Mouse (Mus musculus): Measurements from ENCODE around the gene Slc37a3.
A peak's percentile ranks its signal among the peaks of the same experiment; 100 is the strongest.
"Not testable (repeated sequence)": the region's sequence is repeated elsewhere in the genome, so short reads cannot be mapped to it uniquely, and the experiment has no call there.

Gene Slc37a3

DNA sequence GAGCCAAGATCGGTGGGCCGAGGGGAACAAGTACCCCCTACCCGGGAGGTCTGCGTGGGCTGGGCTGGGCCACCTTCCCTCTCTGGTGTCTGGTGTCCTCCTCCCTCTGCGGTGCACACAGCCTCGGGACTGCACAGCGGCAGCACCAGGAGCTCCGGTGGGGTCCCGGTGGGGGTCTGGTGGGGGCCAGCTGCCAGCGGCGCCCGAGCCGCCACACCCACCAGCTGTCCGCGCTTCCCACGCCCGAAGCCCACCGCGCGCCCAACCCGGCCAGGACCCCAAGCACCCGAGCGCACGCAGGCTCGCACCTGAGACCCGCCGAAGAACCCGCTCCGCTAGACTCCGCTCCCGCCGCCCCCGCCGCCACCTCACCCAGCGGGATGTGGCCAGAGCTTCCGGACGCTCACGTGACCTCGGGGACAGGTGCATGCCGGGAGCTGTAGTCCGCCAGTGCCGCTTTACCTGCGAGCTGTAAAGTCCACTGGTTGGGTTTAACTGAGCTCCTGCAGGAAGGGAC is at the start of gene Slc37a3:
Gene Slc37a3 (minus strand): TSS at position 365 of the 517 bp plus-strand sequence.
- DNase-seq (ENCODE audit: low read depth, low spot score) = peak; percentile 95

DNA sequence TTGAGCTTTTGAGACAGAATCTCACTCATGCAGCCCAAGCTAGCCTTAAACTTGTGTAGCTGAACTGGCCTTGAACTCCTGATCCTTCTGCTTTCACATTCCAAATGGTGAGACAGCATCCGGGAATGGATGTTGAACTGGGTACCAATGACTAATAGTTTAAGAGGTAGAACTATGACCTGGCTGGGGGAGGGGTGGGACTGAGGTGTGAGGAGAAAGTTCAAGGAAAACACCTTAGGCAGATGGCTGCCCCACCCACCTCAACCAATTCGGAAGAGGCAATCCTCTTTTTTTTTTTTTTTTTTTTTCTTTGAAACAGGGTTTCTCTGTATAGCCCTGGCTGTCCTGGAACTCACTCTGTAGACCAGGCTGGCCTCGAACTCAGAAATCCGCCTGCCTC is 49.2 kb upstream of the Slc37a3 start:
- DNase-seq (ENCODE audit: low read depth, low spot score) = peak; percentile 70

- no peak for DNase-seq (ENCODE audit: low read depth, low spot score)
These were observed 47.7 kb upstream of the Slc37a3 start for GRCm38 (mm10) chr6:39425181-39425580.

- no peak for DNase-seq (ENCODE audit: low read depth, low spot score)
These were observed 46.2 kb upstream of the Slc37a3 start for GRCm38 (mm10) chr6:39423686-39424085.

DNA sequence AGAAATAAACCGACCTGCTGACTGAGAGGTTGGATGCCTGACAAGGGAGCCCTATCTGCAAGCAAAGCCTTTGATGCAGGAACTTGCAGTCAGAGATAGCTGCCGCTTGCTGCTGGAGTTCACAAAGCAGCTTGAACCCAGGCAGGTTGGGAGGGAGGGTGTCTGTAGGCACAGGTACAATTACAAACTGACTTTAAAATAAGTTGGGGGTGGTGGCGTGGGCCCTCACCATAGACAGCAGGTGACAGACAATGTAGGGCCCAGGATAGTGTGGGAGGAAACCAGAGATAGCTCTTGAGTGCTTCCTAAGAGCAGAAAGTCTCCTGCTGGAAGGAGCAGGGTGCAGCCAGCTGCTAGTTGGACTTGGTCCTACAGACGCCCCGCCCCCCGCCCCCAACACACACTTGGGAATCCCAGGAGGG is 45.7 kb upstream of the Slc37a3 start:
- DNase-seq (ENCODE audit: low read depth, low spot score) = peak; percentile 61

- no peak for DNase-seq (ENCODE audit: low read depth, low spot score)
These were observed 43.4 kb upstream of the Slc37a3 start for GRCm38 (mm10) chr6:39420867-39421266.

DNA sequence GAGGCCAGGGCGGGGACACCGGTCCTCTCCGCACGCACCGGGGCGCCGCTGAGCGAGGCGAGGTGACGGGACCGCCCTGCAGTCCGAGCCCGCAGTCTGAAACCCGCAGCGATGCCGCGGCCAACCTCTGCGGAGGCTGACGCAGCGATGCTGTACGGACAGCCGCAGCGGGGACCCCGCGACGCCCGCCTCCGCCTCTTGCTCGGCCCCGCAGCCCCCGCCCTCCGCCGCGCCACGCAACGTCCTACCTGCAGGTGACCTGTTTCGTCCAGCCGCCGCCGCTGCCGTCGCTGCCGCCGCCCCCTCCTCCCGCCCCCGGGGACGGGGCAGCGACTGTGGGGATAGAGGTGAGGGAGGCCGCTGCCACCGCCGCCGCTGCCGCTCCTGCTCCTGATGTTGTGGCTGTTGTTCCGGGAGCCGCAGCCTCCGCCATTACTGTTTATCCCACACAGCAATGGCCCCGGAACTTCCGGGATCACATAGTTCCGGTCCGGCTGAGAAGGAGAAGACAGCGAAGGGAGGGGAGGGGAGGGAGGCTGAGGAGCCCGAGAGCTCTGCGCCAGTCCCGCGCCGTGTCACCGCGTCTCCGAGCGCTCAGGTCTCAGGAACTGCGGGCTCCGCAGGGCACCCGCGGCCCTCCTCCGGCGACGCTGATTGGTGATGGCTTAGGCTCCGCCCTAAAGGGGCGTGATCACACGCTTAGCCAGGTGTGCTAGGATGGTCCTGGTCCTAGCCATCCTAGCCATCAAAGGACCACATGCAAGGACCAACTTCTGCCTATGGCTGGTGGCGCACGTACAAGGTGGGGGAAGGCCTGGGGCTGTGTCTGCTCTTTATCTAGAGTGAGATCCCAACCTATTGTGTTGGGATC is 42.6 kb upstream of the Slc37a3 start, which contains the start of gene Mkrn1:
Gene Mkrn1 (minus strand): TSS at position 612 of the 871 bp plus-strand sequence.
- peak; percentile 99 for DNase-seq (ENCODE audit: low read depth, low spot score)

DNA sequence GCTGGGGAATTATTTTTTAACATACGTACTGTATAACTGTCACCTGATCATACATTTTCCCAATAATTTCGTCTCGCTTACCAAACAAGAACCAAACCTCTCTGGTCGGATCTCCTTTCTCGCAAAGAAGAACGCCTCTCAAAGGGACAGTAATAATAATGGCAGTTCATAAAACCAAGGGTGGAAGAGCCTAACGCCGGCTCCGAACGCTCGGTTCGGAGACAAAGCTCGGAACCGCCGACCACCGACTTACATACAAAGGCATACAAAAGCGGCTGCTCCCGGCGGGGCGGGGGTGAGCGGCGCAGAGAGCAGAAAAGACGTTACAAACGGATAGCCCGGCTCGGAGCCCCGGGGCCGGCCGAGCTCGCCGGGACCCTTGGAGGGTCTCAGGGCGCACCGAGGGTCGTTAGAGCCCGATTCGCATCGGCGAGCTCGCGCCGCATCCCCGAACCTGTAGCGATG is 41.9 kb upstream of the Slc37a3 start:
- no peak for DNase-seq (ENCODE audit: low read depth, low spot score)

DNA sequence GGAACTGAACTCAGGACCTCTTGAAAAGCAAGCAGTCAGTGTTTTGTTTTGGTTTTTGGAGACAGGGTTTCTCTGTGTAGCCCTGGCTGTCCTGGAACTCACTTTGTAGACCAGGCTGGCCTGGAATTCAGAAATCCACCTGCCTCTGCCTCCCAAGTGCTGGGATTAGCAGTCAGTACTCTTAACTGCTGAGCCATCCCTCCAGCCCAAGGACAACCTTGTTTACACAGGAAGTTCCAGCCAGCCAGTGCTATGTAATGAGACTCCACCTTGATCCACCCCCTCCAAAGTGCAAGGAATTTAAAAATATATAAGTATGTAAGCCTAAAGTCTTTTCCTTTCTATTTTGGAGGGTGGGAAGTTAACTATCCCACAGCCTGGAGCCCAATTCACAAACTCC is 39.2 kb upstream of the Slc37a3 start:
- not testable (repeated sequence) for DNase-seq (ENCODE audit: low read depth, low spot score)

DNA sequence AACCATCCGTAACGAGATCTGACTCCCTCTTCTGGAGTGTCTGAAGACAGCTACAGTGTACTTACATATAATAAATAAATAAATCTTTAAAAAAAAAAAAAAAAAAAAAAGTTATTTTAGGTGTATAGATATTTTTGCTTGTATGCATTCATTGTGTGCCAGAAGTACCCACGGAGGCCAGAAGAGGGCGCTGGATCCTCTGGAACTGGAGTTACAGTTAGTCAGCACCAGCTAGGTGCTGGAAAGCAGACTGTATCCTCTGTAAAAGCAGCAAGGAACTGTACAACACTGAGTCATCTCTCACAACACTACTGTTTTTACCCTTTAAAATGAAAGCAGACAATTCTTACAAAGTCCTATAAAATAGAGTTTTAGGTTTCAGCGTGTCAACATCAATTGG is 38.3 kb upstream of the Slc37a3 start:
- peak; percentile 91 for DNase-seq (ENCODE audit: low read depth, low spot score)

DNA sequence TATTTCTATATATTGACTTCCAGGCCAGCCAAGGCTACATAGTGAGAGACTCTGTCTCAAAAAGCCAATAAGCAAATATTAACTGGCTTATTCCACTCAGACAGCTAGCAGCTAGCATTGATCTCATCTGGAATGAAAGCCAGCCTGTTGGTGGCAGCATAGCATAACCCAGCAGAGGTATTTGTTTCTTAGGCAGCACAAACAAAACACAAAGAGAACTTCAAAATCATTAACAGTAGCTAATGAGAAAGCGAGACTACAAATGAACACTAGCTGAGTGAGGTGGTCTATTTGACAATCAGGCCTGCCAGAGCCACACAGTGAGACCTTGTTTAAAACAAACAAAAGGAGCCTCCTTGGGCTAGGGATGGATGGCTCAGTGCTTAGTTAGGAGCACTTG is 36.6 kb upstream of the Slc37a3 start:
- DNase-seq (ENCODE audit: low read depth, low spot score) = no peak

DNA sequence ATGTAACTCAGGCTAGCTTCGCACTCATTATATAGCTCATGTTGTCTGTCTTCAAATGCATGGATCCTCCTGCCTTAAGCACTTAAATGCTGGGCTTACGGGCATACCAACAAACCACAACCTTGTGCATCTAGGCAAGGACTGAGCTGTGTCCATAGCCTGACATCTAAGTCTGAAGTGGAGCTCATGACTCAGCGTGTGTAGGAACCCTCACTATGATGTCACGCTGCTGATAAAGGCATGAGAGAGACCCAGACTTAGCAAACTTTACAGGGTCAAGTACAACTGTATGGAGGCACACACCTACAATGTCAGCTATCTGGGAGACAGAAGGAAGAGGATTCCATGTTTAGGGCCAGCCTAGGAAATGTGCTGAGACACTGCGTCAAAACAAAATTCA is 29.0 kb upstream of the Slc37a3 start:
- no peak for DNase-seq (ENCODE audit: low read depth, low spot score)

GRCm38 (mm10) chr6:39403136-39403535 is 25.7 kb upstream of the Slc37a3 start:
- DNase-seq (ENCODE audit: low read depth, low spot score) = no peak

GRCm38 (mm10) chr6:39400343-39400742 is 22.9 kb upstream of the Slc37a3 start:
- peak; percentile 99 for DNase-seq (ENCODE audit: low read depth, low spot score)

- DNase-seq (ENCODE audit: low read depth, low spot score) = no peak
These were observed 20.9 kb upstream of the Slc37a3 start for GRCm38 (mm10) chr6:39398342-39398741.

DNA sequence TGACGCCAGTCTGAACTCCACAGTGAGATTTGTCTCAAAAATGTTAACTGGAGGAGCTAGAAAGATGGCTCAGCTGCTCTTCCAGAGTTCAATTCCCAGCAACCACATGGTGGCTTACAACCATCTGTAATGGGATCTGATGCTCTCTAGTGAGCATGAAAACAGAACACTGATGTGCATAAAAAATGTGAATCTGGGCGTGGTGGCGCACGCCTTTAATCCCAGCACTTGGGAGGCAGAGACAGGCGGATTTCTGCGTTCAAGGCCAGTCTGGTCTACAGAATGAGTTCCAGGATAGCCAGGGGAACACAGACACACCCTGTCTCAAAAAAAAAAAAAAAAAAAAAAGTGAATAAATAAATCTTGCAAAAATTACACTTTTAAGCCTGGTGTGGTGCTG is 19.6 kb upstream of the Slc37a3 start:
- peak; percentile 75 for DNase-seq (ENCODE audit: low read depth, low spot score)

DNA sequence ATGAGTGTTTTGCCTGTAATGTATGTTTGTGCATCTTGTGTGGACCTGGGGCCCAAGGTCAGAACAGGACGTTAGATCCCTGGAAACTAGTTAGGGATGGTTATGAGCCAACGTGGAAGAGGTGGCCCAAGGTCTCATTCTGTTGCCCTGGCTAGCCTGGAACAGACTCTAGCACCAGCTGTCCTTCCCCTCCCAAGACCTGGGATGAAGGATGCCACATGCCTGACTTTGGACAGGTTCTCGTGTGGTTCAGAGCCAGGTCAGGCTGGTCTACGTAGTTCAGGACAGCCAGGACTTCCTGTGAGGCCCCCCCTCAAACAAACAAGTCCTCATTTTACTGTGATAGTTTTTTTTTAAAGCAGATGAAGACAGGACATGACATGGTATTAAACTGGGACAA is 18.4 kb upstream of the Slc37a3 start:
- DNase-seq (ENCODE audit: low read depth, low spot score) = no peak

- no peak for DNase-seq (ENCODE audit: low read depth, low spot score)
These were observed 18.0 kb upstream of the Slc37a3 start for GRCm38 (mm10) chr6:39395471-39395870.

DNA sequence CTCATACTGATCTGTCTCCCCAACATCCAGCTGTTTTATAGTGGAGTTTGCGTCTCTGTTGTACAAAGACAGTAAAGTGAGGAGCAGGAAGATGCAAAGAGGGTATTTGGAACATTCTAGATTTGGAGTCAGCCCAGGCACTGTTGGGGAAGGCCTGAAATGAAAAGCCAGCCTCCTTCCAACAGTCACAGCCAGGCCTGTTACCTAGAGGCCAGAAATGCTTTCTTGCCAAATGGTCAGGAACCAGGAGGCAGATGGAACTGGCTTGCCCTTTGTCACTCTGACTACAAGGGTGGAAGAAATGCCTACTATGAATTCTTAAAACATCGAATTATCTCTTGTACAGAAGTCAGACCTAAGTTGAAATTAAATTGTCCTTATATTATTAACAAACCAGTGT is 12.5 kb upstream of the Slc37a3 start:
- DNase-seq (ENCODE audit: low read depth, low spot score) = no peak

- no peak for DNase-seq (ENCODE audit: low read depth, low spot score)
These were observed 3.8 kb upstream of the Slc37a3 start, which contains the start of gene Rab19 for GRCm38 (mm10) chr6:39381125-39381880. Rab19 (plus strand) TSS chr6:39381175.

GRCm38 (mm10) chr6:39380276-39380675 is 2.8 kb upstream of the Slc37a3 start:
- DNase-seq (ENCODE audit: low read depth, low spot score) = no peak

DNA sequence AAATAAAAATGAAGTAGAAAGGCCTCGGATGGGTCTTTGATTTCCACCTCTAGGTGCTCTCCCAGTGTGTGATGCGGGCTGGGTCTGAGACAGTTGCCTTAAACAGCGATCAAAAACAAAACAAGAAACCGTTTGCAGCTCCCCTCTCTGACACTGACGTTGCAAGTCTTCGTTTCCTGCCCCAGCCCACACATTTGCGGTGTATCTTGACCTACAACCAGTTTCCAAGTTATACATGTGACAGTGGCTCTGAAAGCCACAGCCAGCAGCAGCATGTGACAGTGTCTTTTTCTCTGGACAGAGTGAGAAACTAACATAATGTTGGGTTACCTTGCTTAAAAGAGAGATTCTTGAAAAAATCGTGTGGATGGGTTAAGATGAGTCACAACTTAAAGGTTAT is 2.3 kb upstream of the Slc37a3 start:
- no peak for DNase-seq (ENCODE audit: low read depth, low spot score)

All from ZHBTc4 (cell line).